Mouse (Mus musculus) liver, embryonic 11.5 days (tissue): ENCODE results near the gene Scnm1. TPM values are rescaled to one million over a fixed set of nuclear protein-coding genes. Genes with fewer than 3 reads are reported as not detected.
"Not testable (repeated sequence)": the region's sequence is repeated elsewhere in the genome, so short reads cannot be mapped to it uniquely, and the experiment has no call there.

Experiments used
- ATAC-seq: fragments of 200-750 bp; cut with Nextera tagmentation; replicated peaks from 2 replicates; pipeline ENCODE4 v1.8.0; 2017; ENCODE audit warnings: moderate number of reproducible peaks, mild to moderate bottlenecking, moderate TSS enrichment, moderate library complexity; ENCODE audit not compliant: low FRiP score
- DNase-seq: peaks from one replicate; pipeline ENCODE4 v3.0.0-alpha.2; 2017; ENCODE audit warnings: low spot score
- H3K27ac ChIP-seq: fragments of 300-500 bp; sonication (generic); 2 replicates; pipeline ENCODE4 v1.5.1; 2014; ENCODE audit warnings: mild to moderate bottlenecking, low read depth, low read length, control low read depth
- H3K27me3 ChIP-seq: fragments of 300-500 bp; sonication (generic); replicated peaks from 2 replicates; pipeline ENCODE4 v1.6.1; 2014; ENCODE audit warnings: low read length, mixed read lengths; ENCODE audit not compliant: control insufficient read depth, insufficient read depth
- H3K36me3 ChIP-seq: fragments of 300-500 bp; sonication (generic); 2 replicates; pipeline ENCODE4 v1.6.1; 2014; ENCODE audit warnings: mild to moderate bottlenecking, low read length, moderate library complexity, mixed read lengths; ENCODE audit not compliant: control insufficient read depth, insufficient read depth
- H3K4me1 ChIP-seq: fragments of 300-500 bp; sonication (generic); replicated peaks from 2 replicates; pipeline ENCODE4 v1.6.1; 2014; ENCODE audit warnings: low read length, mixed read lengths; ENCODE audit not compliant: control insufficient read depth, insufficient read depth
- H3K4me2 ChIP-seq: fragments of 300-500 bp; sonication (generic); 2 replicates; pipeline ENCODE4 v1.6.1; 2014; ENCODE audit warnings: mild to moderate bottlenecking, control low read depth, moderate library complexity
- H3K4me3 ChIP-seq: fragments of 300-500 bp; sonication (generic); 2 replicates; pipeline ENCODE4 v1.5.1; 2014; ENCODE audit warnings: low read depth, low read length, control low read depth
- H3K9ac ChIP-seq: fragments of 300-500 bp; sonication (generic); 2 replicates; pipeline ENCODE4 v1.6.1; 2014; ENCODE audit warnings: low read depth, low read length, control low read depth
- H3K9me3 ChIP-seq: fragments of 300-500 bp; sonication (generic); 2 replicates; pipeline ENCODE4 v1.6.1; 2016; ENCODE audit warnings: low read length, inconsistent platforms, mixed read lengths; ENCODE audit not compliant: control insufficient read depth
- WGBS: fragments of 180-500 bp; shearing (Covaris S2); extraction: QIAGEN DNeasy Blood & Tissue Kit; methylation state at CpG from one replicate; pipeline ENCODE4 v1.1.7; 2014; 5-methylcytosine and 5-hydroxymethylcytosine counted together
- polyA plus RNA-seq: library from polyadenylated mRNA; unstranded; fragments of >200 nt; fragmentation: Nextera tagmentation; extraction: Ambion mirVana; gene quantifications from 2 replicates; pipeline ENCODE4 v1.2.1, GENCODE M21; 2014

The Scnm1 gene
- polyA plus RNA-seq, 1 experiment from 2014 or later = 58.5 TPM

GRCm38 (mm10) chr3:95110911-95111726 lies 22.7 kb downstream of the Scnm1 start, which contains the start of gene Vps72:
Gene Vps72 (plus strand): TSS chr3:95111022.
- H3K36me3 ChIP-seq = peaks cover 7% of the 10 kb centered on the region; the same call in 1 of the 2 replicates
- H3K9me3 ChIP-seq = no peaks in the 10 kb centered on the region
- H3K4me3 ChIP-seq = peak within 1 kb of the TSS; percentile 85
- peak; percentile 75 for ATAC-seq
- H3K4me2 ChIP-seq = peak within 1 kb of the TSS; percentile 67
- under 1% methylated on average over 53 of the region's 54 CpGs for WGBS
- H3K27me3 ChIP-seq = no peaks in the 10 kb centered on the region
- DNase-seq = peak; percentile 88
- H3K4me1 ChIP-seq = peaks cover 8% of the 10 kb centered on the region
- H3K9ac ChIP-seq = peak within 1 kb of the TSS; percentile 88
- H3K27ac ChIP-seq = peak within 1 kb of the TSS; percentile 97

- no peak for DNase-seq
- H3K4me1 ChIP-seq = peaks cover 19% of the 10 kb centered on the region
- ATAC-seq = no peak
Observed at GRCm38 (mm10) chr3:95107898-95108297, 25.9 kb downstream of the Scnm1 start.

GRCm38 (mm10) chr3:95107308-95107707 lies 26.5 kb downstream of the Scnm1 start:
- not testable (repeated sequence) for H3K27me3 ChIP-seq, H3K36me3 ChIP-seq, H3K27ac ChIP-seq, H3K9ac ChIP-seq, ATAC-seq, H3K9me3 ChIP-seq, DNase-seq
- Histone ChIP-seq H3K4me3 (peak overlapping the region; percentile 88), H3K4me2 (peak overlapping the region; percentile 77), H3K4me1 (peaks cover 16% of the 10 kb centered on the region)

More at GRCm38 (mm10) chr3:95107898-95108297, 25.9 kb downstream of the Scnm1 start:
- Histone ChIP-seq H3K27me3 (no peaks in the 10 kb centered on the region), H3K4me2 (no peak overlapping the region), H3K9ac (no peak overlapping the region), H3K9me3 (no peaks in the 10 kb centered on the region), H3K4me3 (no peak overlapping the region), H3K27ac (no peak overlapping the region), H3K36me3 (0 out of 2 replicates have a peak, but pooled peaks cover 3% of the 10 kb centered on the region)
- 66% methylated on average over 2 of the region's 2 CpGs for WGBS

- DNase-seq (peak; percentile 96), ATAC-seq (peak; percentile 81)
- H3K36me3 ChIP-seq = 0 out of 2 replicates have a peak, but pooled peaks cover 3% of the 10 kb centered on the region
- peak within 1 kb of the TSS; percentile 79 for H3K27ac ChIP-seq
- peak within 1 kb of the TSS; percentile 88 for H3K4me3 ChIP-seq
- peaks cover 11% of the 10 kb centered on the region for H3K4me1 ChIP-seq
- H3K9me3 ChIP-seq = no peaks in the 10 kb centered on the region
- H3K27me3 ChIP-seq = no peaks in the 10 kb centered on the region
- peak within 1 kb of the TSS; percentile 86 for H3K4me2 ChIP-seq
- WGBS = under 1% methylated on average over 51 of the region's 51 CpGs
- H3K9ac ChIP-seq = peak within 1 kb of the TSS; percentile 97
Observed at GRCm38 (mm10) chr3:95106338-95107117, 27.3 kb downstream of the Scnm1 start, which contains the start of gene Pip5k1a. Gene Pip5k1a (minus strand): TSS chr3:95106930.

- peak overlapping the region; percentile 86 for H3K4me2 ChIP-seq
- H3K36me3 ChIP-seq = peaks cover 7% of the 10 kb centered on the region; the same call in 1 of the 2 replicates
- DNase-seq (no peak), ATAC-seq (0 out of 2 replicates have a peak, but pooled peaks have one; percentile 1)
- under 1% methylated on average over 16 of the region's 16 CpGs for WGBS
- H3K9ac ChIP-seq = peak overlapping the region; percentile 97
- peaks cover 11% of the 10 kb centered on the region for H3K4me1 ChIP-seq
- peak overlapping the region; percentile 79 for H3K27ac ChIP-seq
- H3K4me3 ChIP-seq = peak overlapping the region; percentile 88
- no peaks in the 10 kb centered on the region for H3K9me3 ChIP-seq
- H3K27me3 ChIP-seq = no peaks in the 10 kb centered on the region
Observed at GRCm38 (mm10) chr3:95105586-95106337, 28.0 kb downstream of the Scnm1 start.

GRCm38 (mm10) chr3:95105121-95105520 lies 28.7 kb downstream of the Scnm1 start:
- H3K9me3 ChIP-seq = no peaks in the 10 kb centered on the region
- ATAC-seq (no peak), DNase-seq (no peak)
- peaks cover 11% of the 10 kb centered on the region for H3K4me1 ChIP-seq
- H3K9ac ChIP-seq = peak overlapping the region; percentile 58
- H3K4me2 ChIP-seq = peak overlapping the region; percentile 86
- H3K36me3 ChIP-seq = peaks cover 7% of the 10 kb centered on the region; the same call in 1 of the 2 replicates
- peak overlapping the region; percentile 88 for H3K4me3 ChIP-seq
- 33% methylated on average over 4 of the region's 4 CpGs for WGBS
- H3K27ac ChIP-seq = no peak overlapping the region
- no peaks in the 10 kb centered on the region for H3K27me3 ChIP-seq

- 23% methylated on average over 2 of the region's 2 CpGs for whole genome bisulfite sequencing
- Histone ChIP-seq H3K27ac (no peak overlapping the region), H3K36me3 (peaks cover 12% of the 10 kb centered on the region; the same call in 1 of the 2 replicates), H3K9me3 (no peaks in the 10 kb centered on the region), H3K9ac (no peak overlapping the region), H3K4me1 (peaks cover 11% of the 10 kb centered on the region), H3K4me2 (no peak overlapping the region), H3K27me3 (no peaks in the 10 kb centered on the region), H3K4me3 (no peak overlapping the region)
- DNase-seq (no peak), ATAC-seq (no peak)
Observed at GRCm38 (mm10) chr3:95100854-95101253, 33.0 kb downstream of the Scnm1 start.

- ATAC-seq = no peak
- Histone ChIP-seq H3K4me1 (no peaks in the 10 kb centered on the region), H3K36me3 (peaks cover 6% of the 10 kb centered on the region; the same call in 1 of the 2 replicates), H3K27me3 (no peaks in the 10 kb centered on the region), H3K9ac (no peak overlapping the region), H3K9me3 (no peaks in the 10 kb centered on the region), H3K4me2 (no peak overlapping the region), H3K4me3 (no peak overlapping the region), H3K27ac (no peak overlapping the region)
- WGBS = 97% methylated on average over 1 of the region's 1 CpGs
- DNase-seq = no peak
Observed at GRCm38 (mm10) chr3:95088071-95088470, 45.7 kb downstream of the Scnm1 start.
